Mouse (Mus musculus): ENCODE results near the gene Ankrd13d. TPM values are rescaled to one million over a fixed set of nuclear protein-coding genes. Genes with fewer than 3 reads are reported as not detected.

The Ankrd13d gene
- under 1 TPM; 0.23 to 0.27 TPM for total RNA-seq (2021)
- long read RNA-seq, experiment 1, partial matches to known transcripts, result 1 of 2 reads
- long read RNA-seq, experiment 1, other reads (novel, unspliced or antisense), result 0 of 2 reads
- long read RNA-seq, experiment 2, result 0 reads

DNA sequence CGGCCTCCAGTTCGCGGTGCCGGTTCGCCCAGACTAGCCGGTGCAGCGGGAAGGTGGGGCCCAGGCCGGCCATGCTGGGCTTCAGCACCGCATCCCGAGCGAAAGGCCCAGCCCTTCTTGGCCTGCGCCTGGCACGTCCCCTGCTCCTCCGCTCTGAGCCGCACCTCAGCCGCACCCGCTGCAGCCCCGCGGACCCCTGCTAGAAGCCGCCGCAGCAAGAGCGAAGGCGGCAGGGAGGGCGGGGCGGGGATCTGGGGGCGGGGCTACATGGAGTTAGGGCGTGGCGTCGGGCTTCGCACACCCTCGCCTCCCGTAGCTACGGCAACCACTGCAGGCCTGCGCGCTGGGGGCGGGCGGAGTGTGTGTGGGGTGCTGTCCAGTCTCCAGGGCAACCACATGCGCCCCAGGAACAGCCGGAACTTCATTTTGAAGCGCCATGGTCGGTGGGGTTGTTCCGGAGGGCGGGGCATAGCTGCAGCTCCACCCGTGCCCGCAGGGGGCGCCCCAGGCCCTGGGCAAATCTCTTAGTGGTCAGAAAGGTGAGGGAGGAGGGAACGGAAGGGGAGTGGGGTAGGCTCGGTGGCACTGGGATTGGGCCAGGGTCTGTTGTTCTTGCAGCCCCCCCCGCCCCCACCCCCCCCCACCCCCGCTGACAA, at the start of gene Ankrd13d:
Gene Ankrd13d (minus strand): TSS at position 240 of the 656 bp plus-strand sequence.
- DNase-seq, result peak; percentile 68 to 84
- intact Hi-C loops (cut with DNase I), result loop anchor here (2.0 kb wide), 1 partner anchor 20 kb away; no protein-coding TSS in a partner anchor

DNA sequence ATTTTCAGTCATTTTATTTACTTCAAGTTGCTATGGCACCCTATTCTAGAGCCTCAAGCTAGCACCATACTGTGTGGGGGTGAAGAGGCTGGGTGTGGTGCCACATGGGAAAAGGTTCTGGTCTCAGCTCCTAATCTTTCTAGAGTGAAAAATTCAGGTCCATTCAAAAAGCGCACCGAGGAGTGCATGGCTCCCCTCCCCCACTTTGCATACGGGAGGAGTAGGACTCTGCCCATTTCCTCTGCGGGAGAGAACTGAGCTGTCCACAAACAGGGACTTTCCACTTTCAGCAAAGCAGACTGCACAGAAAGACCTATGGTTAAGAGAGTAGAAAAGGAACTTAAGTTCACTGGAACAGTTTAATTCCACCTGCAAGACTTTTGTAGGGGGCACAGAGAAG, 49.7 kb upstream of the Ankrd13d start:
- no peak for DNase-seq
- intact Hi-C loops (cut with DNase I), result no loop called here

DNA sequence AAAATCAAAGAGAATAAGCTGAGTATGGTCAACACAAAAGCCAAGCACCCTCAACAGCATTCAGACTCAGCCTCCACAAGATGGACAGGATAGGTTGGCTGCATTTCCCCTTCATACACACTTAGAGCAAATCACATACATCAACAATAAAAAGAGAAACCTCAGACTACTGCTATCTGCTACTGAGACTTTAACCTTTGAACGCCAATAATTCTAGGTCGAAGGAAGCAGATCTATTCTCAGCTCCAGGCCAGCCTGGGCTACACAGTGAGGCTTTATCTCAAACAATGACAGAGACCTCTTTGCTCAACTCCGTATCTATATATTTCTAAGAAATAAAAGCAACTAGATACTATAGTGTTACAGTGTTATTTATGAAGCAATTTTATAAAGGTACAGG, 48.3 kb upstream of the Ankrd13d start:
- intact Hi-C loops (cut with DNase I), result no loop called here
- DNase-seq, result no peak

DNA sequence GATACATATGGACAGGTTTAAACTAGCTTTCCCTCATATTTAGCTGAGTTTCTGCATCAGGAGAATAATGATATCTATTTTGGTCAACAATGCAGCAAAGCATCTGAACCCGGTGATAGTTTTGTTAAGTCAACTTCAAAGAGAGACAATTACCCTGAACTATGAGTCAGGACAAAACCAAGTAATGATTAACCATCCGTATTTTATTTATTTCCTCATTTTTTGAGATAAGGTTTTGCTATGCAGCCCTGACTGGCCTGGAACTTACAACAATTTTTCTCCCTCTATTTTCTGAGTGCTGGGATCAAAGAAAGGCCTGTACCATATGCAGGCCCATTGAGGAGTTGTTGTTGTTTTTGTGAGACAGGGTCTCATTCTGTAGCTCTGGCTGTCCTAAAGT, 47.7 kb upstream of the Ankrd13d start:
- DNase-seq, result no peak
- intact Hi-C loops (cut with DNase I), result no loop called here

DNA sequence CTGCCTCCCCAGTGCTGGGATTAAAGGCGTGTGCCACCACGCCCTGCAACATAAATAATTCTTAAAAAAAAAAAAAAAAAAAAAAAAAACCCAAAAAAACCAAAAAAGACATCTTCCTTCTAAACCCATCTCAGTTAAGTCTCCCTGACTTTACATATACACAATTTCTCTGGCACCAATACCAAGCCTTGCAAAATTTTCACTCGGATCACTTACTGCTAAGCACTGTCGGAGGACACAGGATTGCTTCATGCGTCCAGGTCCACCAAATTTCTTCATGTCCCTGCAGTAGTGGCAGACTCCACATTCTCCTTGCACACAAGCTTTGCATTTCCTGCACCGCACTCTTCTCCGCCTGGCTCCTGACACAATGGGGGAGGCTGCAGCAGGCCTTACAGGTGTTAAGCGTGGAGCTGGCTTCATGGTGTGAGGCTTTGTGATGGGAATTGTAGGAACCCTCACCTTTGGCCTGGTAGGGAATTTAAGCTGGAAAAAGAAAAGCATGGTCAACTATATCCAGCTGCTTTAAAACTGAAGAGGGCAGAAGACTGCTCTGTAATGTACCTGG, 45.9 kb upstream of the Ankrd13d start:
- no peak for DNase-seq
- intact Hi-C loops (cut with DNase I), result no loop called here

DNA sequence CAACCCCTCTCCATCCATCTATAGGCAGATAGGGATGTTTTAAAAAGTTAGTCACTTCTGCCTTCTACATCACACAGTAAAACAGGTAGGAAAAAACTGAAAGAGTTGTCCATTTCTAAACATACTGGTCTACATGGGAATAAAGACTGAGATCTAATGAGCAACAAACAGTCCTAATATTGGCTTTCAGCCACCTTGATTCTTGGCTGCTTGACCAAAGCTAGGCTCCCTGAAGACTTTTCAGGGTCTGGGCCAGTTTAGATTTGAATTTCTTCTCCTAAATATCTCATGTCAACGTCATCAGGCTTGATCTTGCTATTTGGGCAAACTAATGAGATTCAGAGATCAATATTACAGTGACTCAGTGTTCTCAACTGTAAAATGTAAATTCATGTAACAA, 43.9 kb upstream of the Ankrd13d start:
- DNase-seq, result peak in 1 of 2 experiments; percentile 15
- intact Hi-C loops (cut with DNase I), result no loop called here

DNA sequence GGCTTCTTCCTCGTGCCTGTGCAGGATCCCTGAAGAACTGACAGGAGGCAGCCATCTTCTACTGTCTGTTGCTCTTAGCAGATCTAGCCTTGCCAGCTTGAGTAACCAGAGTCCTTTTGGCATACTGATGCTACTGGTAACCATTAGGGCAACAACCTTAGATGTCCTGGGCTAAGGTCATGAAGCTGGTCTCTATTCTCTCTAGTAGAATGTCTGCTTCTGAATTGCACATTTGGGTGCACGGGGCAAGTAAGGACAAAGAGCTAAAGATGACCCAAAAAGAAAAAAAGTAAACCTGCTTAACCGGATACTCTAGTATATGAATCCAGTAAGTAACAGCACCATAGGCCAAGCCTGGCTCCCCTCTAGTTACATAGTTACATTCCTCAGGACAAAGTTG, 43.2 kb upstream of the Ankrd13d start:
- no peak for DNase-seq

DNA sequence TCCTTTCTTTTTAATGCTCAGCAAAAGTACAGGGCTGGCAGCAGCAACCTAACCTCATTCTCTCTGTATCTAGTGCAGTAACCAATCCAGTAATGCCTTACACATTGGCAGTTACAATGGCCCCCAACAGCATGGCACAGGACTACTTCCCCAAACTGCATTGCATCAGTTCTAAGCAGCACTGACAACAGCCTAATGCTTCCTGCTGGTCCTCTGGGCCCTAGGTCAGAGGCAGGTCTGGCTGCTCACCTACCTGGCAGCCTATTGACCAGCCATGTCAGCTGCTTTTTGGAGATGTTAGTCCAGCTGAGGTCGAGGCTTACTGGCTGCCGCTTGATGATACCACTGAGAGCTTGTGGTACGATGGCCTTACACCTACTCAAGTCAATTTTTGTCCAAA, 39.2 kb upstream of the Ankrd13d start:
- intact Hi-C loops (cut with DNase I), result no loop called here

More for the DNA sequence above, 43.2 kb upstream of the Ankrd13d start:
- intact Hi-C loops (cut with DNase I), result no loop called here

DNA sequence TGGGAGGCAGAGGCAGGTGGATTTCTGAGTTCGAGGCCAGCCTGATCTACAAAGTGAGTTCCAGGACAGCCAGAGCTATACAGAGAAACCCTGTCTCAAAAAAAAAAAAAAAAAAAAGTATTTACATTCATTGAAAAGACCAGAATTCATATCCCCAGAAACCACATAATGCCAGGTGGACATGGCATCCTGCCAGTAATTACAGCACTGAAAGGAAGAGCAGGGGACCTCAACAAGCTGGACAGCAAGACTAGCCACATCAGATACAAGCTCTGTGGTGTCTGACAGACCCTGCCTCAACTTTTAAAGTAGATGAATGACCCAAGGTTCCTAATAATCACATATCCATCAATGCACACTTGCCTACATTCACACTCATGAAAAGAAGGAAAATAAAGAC, 38.7 kb upstream of the Ankrd13d start:
- intact Hi-C loops (cut with DNase I), result no loop called here
- no peak for DNase-seq

More for the DNA sequence above, 39.2 kb upstream of the Ankrd13d start:
- DNase-seq, result no peak

DNA sequence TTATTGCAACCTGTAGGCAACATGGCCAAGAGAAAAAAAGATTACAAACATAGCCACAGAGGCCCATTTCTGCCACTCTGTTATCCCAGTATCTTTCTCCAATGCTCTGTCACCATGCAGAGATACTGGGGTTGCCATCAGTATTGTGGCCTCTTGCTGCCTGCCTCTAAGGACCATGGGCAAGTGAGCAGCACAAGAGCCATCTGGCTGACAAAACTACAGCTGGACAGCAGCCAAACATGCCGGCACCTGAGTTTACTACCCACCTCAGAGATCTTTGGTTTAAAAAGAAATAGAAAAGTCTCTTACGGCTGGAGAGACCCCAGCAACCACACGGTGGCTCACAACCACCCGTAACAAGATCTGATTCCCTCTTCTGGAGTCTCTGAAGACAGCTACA, 36.3 kb upstream of the Ankrd13d start:
- intact Hi-C loops (cut with DNase I), result no loop called here
- DNase-seq, result no peak

DNA sequence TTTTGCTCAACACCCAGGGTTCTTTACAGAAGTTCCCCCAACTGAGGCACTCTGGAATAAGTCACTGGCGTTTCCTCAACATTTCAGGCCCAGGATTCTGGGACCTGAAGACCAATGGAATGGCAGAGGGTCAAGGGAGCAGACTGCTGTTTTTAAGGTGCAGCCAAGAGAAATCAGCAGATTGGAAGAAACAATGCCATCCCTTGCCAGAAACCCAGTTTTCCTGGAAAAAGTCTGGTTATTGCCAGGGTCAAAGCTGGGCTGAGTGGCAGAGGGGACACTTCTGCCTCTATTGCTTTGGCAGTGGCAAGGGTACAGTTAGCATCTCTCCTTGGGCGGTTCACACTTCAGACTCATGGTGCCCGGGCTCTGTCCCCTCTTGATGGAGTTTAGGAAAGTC, 34.2 kb upstream of the Ankrd13d start:
- DNase-seq, result no peak
- intact Hi-C loops (cut with DNase I), result no loop called here

DNA sequence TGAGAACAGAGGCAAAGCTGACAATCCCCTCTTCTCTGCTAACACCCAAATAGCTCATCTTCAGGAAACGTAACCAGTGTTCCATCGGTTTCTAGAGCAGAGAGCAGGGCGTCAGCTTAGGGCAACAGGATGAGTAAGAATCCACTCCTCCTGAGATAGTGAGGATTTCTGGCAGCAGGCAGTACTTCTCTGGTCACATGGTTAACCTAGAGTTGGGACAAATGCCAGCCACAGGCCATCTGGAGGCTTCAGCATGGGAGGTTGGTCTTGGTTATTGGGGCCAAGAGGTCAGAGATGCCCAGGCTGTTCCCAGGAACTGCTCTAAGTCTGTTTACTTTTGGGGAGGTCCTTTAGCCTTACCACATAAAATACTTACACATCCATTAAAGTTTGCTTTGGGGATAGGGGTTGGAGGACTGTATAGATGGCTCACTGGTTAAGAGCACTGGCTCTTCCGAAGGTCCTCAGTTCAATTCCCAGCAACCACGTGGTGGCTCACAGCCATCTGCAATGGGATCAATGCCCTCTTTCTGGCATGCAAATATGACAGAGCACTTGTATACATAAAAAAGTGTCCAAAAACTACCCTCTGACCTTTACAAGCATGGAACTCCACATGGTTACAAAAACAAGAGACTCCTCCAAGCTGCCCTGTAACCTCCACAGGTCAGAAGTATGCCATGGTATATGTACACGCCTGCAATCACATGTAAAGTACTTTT, 32.4 kb upstream of the Ankrd13d start:
- DNase-seq, result no peak
- intact Hi-C loops (cut with DNase I), result no loop called here

DNA sequence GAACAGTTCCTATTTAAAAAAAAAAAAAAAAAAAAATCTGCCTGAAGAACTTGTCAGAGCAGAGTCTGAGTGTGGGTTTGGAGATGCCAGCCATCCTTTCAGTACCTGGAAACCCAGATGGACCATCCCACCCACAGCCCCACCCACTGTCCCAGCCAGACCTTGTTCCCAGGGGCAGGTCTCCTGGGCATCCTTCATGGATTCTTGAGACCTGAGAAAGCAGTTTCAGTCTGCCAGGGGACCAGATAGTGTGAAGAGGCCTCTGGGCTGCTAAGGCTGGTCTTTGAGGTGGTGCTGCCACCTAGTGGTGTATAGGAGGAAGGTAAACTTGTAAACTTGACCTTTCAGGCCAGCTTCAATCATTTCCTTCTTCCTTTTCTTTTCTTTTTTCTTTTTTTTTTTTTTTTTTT, 26.8 kb upstream of the Ankrd13d start:
- DNase-seq, result peak in 1 of 2 experiments; percentile 32
- intact Hi-C loops (cut with DNase I), result loop anchor here (5.0 kb wide), 1 partner anchor 102 kb away; no protein-coding TSS in a partner anchor

DNA sequence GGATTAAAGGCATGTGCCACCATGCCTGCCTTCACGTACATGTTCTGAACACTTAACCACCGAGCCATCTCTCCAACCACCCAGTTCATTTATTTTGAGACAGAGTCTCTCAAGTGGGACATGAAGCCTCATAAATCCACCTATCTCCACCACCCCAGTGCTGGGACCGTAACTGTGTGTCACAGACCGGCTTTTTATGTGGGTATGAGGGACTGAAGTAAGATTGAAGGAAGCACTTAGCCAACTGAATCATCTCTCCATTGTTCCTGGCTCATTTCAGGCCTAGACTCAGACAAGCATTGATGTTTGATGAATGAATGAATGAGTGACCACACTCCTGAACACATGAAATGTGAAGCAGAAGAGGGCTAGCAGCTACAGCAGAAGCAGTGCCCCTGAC, 26.4 kb upstream of the Ankrd13d start:
- DNase-seq, result no peak
- intact Hi-C loops (cut with DNase I), result loop anchor here (5.0 kb wide), 1 partner anchor 102 kb away; no protein-coding TSS in a partner anchor

DNA sequence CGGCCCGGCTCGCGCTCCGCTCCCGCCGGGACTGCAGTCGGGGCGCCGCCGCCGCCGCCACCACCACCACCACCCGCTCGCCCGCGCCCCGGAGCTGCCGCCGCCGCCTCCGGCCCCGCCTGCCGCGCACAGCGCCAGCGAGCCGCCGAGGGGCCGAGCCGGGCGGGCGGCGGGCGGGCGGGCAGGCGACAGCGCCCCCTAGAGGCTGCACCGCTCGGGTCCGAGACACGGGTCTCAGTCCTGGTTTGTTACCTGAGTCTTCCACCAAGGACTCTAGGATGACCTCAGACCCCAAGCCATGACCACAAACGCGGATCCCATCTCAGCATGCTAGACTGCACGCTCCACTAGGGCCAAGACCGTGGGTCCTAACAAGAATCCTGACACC, 23.2 kb upstream of the Ankrd13d start, which contains the start of gene Grk2:
Gene Grk2 (minus strand): TSS at position 33 of the 388 bp plus-strand sequence.
- intact Hi-C loops (cut with DNase I), result loop anchor here (2.0 to 5.0 kb wide), 2 partner anchors 49 to 99 kb away; no protein-coding TSS in a partner anchor
- DNase-seq, result peak; percentile 73 to 77

DNA sequence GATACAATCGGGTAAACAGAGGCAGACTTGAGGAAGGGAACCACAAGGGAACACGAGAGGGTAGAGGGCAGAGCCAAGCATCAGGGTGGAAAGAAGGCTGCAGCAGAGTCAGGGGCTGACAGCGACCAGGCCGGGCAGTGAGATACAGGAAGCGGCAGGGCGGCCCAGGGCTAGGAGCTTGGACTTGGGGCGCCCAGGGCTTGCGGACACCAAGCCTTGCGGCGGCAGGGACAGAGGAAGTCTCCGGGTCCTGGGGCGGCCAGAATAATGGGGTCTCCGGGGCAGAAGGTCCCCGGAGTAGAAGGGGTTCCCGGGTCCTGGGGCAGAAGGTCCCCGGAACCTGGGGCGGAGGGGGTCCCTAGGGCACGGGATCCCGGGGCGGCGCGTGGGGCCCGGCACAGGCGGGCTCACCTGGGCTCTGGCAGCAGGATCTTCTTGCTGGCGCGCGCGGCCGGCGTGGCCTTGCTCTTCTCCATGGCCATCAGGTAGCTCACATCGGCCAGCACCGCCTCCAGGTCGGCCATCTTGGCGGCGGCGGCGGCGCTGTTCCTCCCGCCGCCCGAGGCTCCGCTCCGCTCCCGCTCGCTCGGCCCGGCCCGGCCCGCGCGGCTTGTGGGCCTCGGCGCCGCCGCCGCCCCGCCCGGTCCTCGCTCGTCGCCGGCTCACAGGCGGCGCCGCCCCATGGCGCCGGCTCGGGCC, 22.7 kb upstream of the Ankrd13d start:
- peak in 1 of 2 experiments; percentile 50 for DNase-seq

DNA sequence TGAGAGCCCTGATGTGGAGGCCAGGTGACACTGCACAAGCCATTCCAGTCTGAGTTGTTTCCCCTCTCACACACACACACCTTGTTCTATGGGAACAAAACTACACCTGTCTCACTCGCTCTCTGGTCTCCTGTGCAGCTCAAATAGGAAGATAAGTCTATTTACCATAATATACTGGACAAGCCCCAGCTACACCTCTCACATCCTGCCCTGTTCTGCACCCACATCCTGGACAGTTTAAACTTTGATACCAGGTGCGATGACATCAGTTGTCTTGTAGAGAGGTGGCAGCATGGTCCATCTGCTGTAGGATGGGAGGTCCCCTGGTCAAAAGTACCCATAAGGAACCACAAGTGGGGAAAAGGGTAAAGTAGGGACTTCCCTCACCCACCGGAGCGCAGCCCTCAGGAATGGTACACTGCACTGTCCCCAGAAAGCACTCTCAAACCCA, 22.0 kb upstream of the Ankrd13d start:
- DNase-seq, result no peak
- intact Hi-C loops (cut with DNase I), result loop anchor here (5.0 kb wide), 1 partner anchor 98 kb away; no protein-coding TSS in a partner anchor

More for the DNA sequence above, 22.7 kb upstream of the Ankrd13d start:
- intact Hi-C loops (cut with DNase I), result loop anchor here (2.0 to 5.0 kb wide), 2 partner anchors 49 to 98 kb away; no protein-coding TSS in a partner anchor

DNA sequence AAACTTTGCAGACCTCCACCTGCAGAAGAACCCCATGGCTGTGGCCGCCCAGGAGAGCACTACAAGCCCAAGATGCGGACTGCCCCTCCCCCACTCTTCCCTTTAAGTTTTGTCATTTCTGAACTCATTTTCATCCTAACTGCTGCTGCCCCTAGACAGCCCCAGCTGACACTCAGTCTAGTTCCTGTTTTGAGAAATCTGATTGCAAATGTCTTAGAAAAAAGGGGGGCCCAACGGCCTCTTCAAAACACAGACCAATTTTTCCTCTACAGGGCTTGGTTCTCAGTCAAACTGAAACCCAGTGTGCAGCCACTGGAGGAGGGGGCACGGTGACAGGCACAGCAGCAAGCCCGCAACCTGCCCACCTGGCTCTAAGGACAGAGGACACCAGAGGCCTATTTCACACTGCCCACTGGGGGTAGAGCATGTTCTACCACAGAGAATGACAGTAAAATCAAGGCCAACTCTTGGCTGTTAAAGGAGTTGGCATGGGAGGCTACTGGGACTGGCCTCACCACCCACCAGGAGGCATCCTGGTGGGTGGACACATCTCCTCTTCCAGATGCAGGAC, 21.4 kb upstream of the Ankrd13d start:
- peak in 1 of 2 experiments; percentile 17 for DNase-seq
- intact Hi-C loops (cut with DNase I), result no loop called here

DNA sequence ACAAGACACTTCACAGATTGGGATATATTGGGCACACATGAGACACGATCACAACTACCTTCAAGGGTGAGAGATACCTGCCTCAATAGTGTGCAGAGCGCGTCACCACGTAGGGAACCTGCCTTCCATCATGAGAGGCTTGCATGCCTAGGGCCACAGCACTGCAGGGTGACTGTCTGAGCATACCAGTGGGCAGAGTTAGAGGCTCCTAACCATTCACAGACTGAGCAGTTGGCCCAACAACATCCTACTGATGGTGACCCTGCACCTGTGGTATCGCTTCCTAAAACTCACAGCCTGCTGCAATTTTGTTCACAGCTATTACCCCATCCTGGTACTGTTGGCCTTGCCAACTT, 20.7 kb upstream of the Ankrd13d start:
- intact Hi-C loops (cut with DNase I), result loop anchor here (2.0 kb wide), 1 partner anchor 21 kb away; the partner anchor contains the start of gene Ankrd13d
- no peak for DNase-seq

Data from gastrocnemius, postnatal 36 days (tissue).